Mouse (Mus musculus) hindbrain, embryonic 13.5 days (tissue): ENCODE measurements around the gene Fbf1. TPM values are rescaled to one million over a fixed set of nuclear protein-coding genes. Genes with fewer than 3 reads are reported as not detected.

Experiments
- ATAC-seq: fragments of 200-750 bp; cut with Nextera tagmentation; 2 replicates; pipeline ENCODE4 v1.8.0; 2017; ENCODE audit warnings: moderate TSS enrichment; ENCODE audit not compliant: low FRiP score
- H3K27ac ChIP-seq: fragments of 300-500 bp; sonication (generic); 2 replicates; pipeline ENCODE4 v1.5.1; 2015; ENCODE audit warnings: inconsistent platforms, mild to moderate bottlenecking, moderate library complexity
- H3K27me3 ChIP-seq: fragments of 300-500 bp; sonication (generic); 2 replicates; pipeline ENCODE4 v1.6.1; 2015; ENCODE audit warnings: mild to moderate bottlenecking, inconsistent platforms
- H3K36me3 ChIP-seq: fragments of 300-500 bp; sonication (generic); 2 replicates; pipeline ENCODE4 v1.6.1; 2015; ENCODE audit warnings: mild to moderate bottlenecking, inconsistent platforms
- H3K4me1 ChIP-seq: fragments of 300-500 bp; sonication (generic); replicated peaks from 2 replicates; pipeline ENCODE4 v1.6.1; 2015; ENCODE audit warnings: inconsistent platforms
- H3K4me2 ChIP-seq: fragments of 300-500 bp; sonication (generic); 2 replicates; pipeline ENCODE4 v1.6.1; 2015; ENCODE audit warnings: inconsistent platforms, mild to moderate bottlenecking, moderate library complexity
- H3K4me3 ChIP-seq: fragments of 300-500 bp; sonication (generic); 2 replicates; pipeline ENCODE4 v1.5.1; 2015; ENCODE audit warnings: mild to moderate bottlenecking, inconsistent platforms
- H3K9ac ChIP-seq: fragments of 300-500 bp; sonication (generic); 2 replicates; pipeline ENCODE4 v1.6.1; 2015; ENCODE audit warnings: mild to moderate bottlenecking, inconsistent platforms
- H3K9me3 ChIP-seq: fragments of 300-500 bp; sonication (generic); 2 replicates; pipeline ENCODE4 v1.6.1; 2016; ENCODE audit warnings: inconsistent platforms
- WGBS: fragments of 180-500 bp; shearing (Covaris S2); methylation state at CpG from one replicate; pipeline ENCODE4 v1.1.7; 2015; 5-methylcytosine and 5-hydroxymethylcytosine counted together
- polyA plus RNA-seq: library from polyadenylated mRNA; unstranded; fragments of >200 nt; fragmentation: Nextera tagmentation; extraction: Ambion mirVana; gene quantifications from 2 replicates; pipeline ENCODE4 v1.2.1, GENCODE M21; 2015

The Fbf1 gene
- polyA plus RNA-seq, 1 experiment from 2014 or later, result 64.4 TPM

DNA sequence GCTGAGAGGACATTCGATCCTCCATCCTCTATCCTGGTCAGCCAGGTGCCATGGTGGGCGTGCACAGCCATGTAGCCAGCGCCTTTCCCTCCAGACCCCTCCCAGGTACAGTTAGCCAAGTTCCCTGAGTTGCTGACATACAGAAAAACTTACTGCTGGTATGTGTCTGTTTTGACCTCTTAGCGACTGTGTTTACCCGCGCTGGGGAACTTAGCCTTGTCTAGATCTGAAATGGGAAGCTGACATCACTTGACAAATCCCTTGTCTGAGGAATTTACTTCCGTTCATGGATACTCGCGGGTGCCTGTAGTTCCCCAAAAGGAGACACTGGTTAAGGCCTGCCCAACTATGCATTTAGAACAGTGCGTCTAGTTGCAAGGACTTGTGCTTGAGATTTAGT is 57.4 kb downstream of the Fbf1 start:
- 35% methylated on average over 10 of the region's 10 CpGs for WGBS
- peak overlapping the region; percentile 63; the same call in 1 of the 2 replicates for H3K9ac ChIP-seq
- H3K27me3 ChIP-seq, result peaks cover 68% of the 10 kb centered on the region

DNA sequence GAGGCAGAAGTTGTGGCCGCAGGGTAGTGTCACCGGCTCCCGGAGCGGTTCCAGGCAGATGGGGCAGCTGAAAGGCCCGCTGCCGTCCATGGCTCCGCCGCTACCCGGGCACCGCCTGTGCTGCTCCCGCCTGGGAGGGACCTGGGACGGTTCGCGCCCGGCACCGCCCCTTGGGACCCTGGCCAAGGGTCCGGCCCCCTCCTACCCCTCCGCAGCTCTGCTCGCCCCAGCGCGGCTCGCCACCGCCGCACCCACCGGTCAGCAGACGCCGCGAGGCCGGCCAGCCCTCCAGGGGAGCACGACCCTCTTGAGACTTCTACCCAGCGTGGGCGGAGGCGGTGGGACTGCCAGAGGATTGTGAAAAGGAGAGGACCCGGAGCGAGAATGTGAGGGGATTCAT is 57.8 kb downstream of the Fbf1 start:
- ATAC-seq, result no peak
- Histone ChIP-seq H3K9me3 (no peaks in the 10 kb centered on the region), H3K4me1 (peaks cover 47% of the 10 kb centered on the region), H3K4me2 (peak overlapping the region; percentile 57), H3K27ac (no peak overlapping the region), H3K27me3 (peaks cover 70% of the 10 kb centered on the region), H3K4me3 (peak overlapping the region; percentile 40), H3K36me3 (no peaks in the 10 kb centered on the region), H3K9ac (peak overlapping the region; percentile 63)
- WGBS, result 1% methylated on average over 34 of the region's 35 CpGs

More for the DNA sequence above, 57.4 kb downstream of the Fbf1 start:
- peak overlapping the region; percentile 57 for H3K4me2 ChIP-seq
- no peaks in the 10 kb centered on the region for H3K36me3 ChIP-seq
- no peak overlapping the region for H3K27ac ChIP-seq
- peaks cover 47% of the 10 kb centered on the region for H3K4me1 ChIP-seq
- no peaks in the 10 kb centered on the region for H3K9me3 ChIP-seq
- peak overlapping the region; percentile 40 for H3K4me3 ChIP-seq
- no peak for ATAC-seq

DNA sequence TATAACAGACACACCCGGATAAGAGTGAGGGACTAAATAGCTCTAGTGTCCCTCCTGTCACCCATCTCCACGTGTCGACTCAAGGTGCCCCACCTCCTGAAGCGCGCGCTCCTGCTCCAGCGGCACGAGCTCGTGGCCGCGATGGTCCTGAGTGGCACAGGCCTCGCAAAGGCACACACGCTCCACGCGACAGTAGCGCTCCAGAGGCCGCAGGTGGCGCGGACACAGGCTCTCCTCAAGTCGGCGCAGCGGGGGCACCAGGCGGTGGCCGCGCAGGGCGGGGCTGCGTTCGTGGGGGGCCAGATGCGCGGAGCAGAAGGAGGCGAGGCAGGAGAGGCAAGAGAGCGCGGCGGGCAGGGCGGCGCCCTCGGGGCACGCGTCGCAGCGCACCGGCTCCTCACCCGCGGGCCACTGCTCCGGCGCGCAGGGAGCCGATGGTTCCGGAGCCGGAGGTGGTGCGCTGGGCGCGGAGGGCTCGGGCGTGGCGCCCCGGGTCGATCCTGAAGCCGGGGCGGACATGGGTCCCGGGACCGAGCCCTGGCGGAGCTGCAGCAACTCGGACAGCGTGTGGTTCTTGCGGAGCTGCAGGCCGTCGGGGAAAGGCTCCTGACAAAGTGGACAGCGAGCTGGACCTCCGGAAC is 58.4 kb downstream of the Fbf1 start:
- H3K4me1 ChIP-seq, result peaks cover 48% of the 10 kb centered on the region
- H3K4me3 ChIP-seq, result peak overlapping the region; percentile 40
- no peaks in the 10 kb centered on the region for H3K9me3 ChIP-seq
- 3% methylated on average over 70 of the region's 70 CpGs for WGBS
- peaks cover 70% of the 10 kb centered on the region for H3K27me3 ChIP-seq
- H3K9ac ChIP-seq, result peak overlapping the region; percentile 63
- ATAC-seq, result no peak
- no peak overlapping the region for H3K27ac ChIP-seq
- peak overlapping the region; percentile 57 for H3K4me2 ChIP-seq
- H3K36me3 ChIP-seq, result no peaks in the 10 kb centered on the region

- H3K27ac ChIP-seq, result no peak overlapping the region
- H3K36me3 ChIP-seq, result no peaks in the 10 kb centered on the region
- peak overlapping the region; percentile 57 for H3K4me2 ChIP-seq
- H3K9ac ChIP-seq, result 0 out of 2 replicates have a peak overlapping the region, but pooled peaks have one; percentile 19
- ATAC-seq, result no peak
- no peaks in the 10 kb centered on the region for H3K9me3 ChIP-seq
- 5% methylated on average over 23 of the region's 23 CpGs for WGBS
- H3K27me3 ChIP-seq, result peaks cover 70% of the 10 kb centered on the region
- H3K4me3 ChIP-seq, result peak overlapping the region; percentile 40; the same call in 1 of the 2 replicates
- peaks cover 57% of the 10 kb centered on the region for H3K4me1 ChIP-seq
Measured at GRCm38 (mm10) chr11:116108464-116109137, 59.4 kb downstream of the Fbf1 start.

DNA sequence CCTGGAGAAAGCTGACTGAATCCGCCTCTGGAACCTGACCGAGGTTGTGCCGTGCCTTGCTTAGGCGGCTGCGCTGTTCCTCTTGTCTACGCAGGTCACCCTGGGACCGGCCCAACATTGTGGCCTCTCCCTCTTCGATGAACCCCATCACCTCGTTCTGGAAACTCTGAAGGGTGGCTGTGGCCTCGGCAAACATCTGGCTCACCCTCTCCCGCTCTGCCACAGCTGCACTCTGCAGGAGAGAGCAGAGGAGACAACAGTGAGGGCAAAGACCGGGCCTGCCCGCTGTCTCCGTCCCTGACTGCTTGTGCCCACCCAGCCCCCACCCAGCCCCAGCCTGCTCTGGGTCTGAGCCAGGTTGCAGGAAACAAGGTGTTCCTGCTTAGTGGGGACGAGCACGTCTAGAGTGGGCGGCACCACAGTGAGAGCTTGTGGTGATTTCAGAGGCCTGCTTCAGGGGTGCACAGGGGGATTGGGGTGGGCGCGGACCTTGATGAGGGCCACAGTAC is 60.1 kb downstream of the Fbf1 start:
- no peaks in the 10 kb centered on the region for H3K9me3 ChIP-seq
- H3K27me3 ChIP-seq, result peaks cover 70% of the 10 kb centered on the region
- WGBS, result 11% methylated on average over 19 of the region's 19 CpGs
- ATAC-seq, result no peak
- H3K36me3 ChIP-seq, result no peaks in the 10 kb centered on the region
- no peak overlapping the region for H3K4me3 ChIP-seq
- H3K27ac ChIP-seq, result no peak overlapping the region
- H3K4me1 ChIP-seq, result peaks cover 61% of the 10 kb centered on the region
- no peak overlapping the region for H3K4me2 ChIP-seq
- H3K9ac ChIP-seq, result no peak overlapping the region

GRCm38 (mm10) chr11:116106963-116107776 is 60.8 kb downstream of the Fbf1 start:
- Histone ChIP-seq H3K27ac (no peak overlapping the region), H3K4me3 (no peak overlapping the region), H3K4me1 (peaks cover 64% of the 10 kb centered on the region), H3K9ac (no peak overlapping the region), H3K4me2 (no peak overlapping the region), H3K9me3 (no peaks in the 10 kb centered on the region), H3K36me3 (no peaks in the 10 kb centered on the region), H3K27me3 (peaks cover 69% of the 10 kb centered on the region)
- 15% methylated on average over 14 of the region's 14 CpGs for WGBS
- ATAC-seq, result no peak

- Histone ChIP-seq H3K4me3 (0 out of 2 replicates have a peak overlapping the region, but pooled peaks have one; percentile 2), H3K4me1 (peaks cover 72% of the 10 kb centered on the region), H3K9ac (0 out of 2 replicates have a peak overlapping the region, but pooled peaks have one; percentile 29), H3K36me3 (no peaks in the 10 kb centered on the region), H3K27me3 (peaks cover 60% of the 10 kb centered on the region), H3K9me3 (no peaks in the 10 kb centered on the region), H3K4me2 (peak overlapping the region; percentile 24; the same call in 1 of the 2 replicates), H3K27ac (no peak overlapping the region)
- ATAC-seq, result no peak
- WGBS, result 25% methylated on average over 32 of the region's 32 CpGs
Measured at GRCm38 (mm10) chr11:116106154-116106962, 61.6 kb downstream of the Fbf1 start.

GRCm38 (mm10) chr11:116105065-116105464 is 62.9 kb downstream of the Fbf1 start:
- ATAC-seq, result no peak
- peaks cover 66% of the 10 kb centered on the region for H3K4me1 ChIP-seq

DNA sequence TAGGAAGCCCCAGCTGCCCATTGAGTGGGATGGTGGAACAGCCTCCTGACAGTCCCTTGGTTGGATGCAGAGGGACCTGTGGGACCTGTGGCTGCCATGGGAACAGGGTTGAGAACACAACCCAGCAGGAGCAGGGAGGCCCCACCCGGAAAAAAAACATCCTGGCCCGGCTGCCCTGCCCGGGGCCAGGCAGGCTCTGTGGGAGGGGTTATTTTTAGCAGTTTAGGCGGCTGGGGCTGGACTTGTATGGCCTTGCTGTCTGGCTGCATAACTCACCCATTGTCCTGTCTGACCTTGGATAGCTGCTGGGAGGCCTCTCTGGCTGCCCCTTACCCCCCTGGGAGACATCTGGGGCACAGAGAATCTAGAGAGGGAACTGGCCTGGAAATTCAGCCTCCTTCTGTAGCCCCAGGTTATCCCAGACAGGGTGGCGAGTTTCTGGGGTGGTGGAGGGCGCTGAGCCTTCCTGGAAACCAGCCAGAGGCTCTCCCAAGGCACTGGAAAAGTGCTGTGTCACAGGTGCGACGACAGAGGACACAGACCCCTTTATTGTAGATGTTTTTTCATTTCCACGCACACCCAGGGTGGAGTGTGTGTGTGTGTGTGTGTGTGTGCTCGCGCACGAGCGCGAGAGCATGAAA is 63.8 kb downstream of the Fbf1 start:
- H3K27ac ChIP-seq, result peak overlapping the region; percentile 12; the same call in 1 of the 2 replicates
- H3K9me3 ChIP-seq, result no peaks in the 10 kb centered on the region
- no peaks in the 10 kb centered on the region for H3K36me3 ChIP-seq
- H3K4me2 ChIP-seq, result no peak overlapping the region
- H3K4me3 ChIP-seq, result no peak overlapping the region
- ATAC-seq, result no peak
- no peak overlapping the region for H3K9ac ChIP-seq
- peaks cover 38% of the 10 kb centered on the region for H3K27me3 ChIP-seq
- peaks cover 57% of the 10 kb centered on the region for H3K4me1 ChIP-seq
- 40% methylated on average over 14 of the region's 14 CpGs for WGBS

More at GRCm38 (mm10) chr11:116105065-116105464, 62.9 kb downstream of the Fbf1 start:
- Histone ChIP-seq H3K4me2 (no peak overlapping the region), H3K36me3 (no peaks in the 10 kb centered on the region), H3K27me3 (peaks cover 48% of the 10 kb centered on the region), H3K4me3 (no peak overlapping the region), H3K27ac (no peak overlapping the region), H3K9me3 (no peaks in the 10 kb centered on the region), H3K9ac (no peak overlapping the region)
- 93% methylated on average over 2 of the region's 2 CpGs for WGBS

DNA sequence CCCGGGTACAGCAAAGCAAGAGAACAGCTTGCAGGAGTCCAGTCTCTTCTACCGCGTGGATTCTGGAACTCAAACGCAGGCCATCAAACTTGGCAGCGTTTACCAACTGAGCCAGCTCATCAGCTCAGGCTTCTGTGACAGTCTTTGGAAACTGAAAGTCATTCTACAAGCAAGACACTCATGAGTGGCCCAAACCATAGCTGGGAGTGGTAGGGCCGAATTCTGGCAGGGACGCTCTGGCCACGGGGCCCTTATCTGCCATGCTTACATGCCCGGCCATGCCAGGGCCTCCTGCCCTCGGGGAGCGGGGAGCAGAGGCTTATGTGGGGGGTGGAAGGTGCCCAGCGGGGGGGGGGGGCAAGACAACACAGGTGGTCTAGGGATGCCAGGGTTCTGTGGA is 64.4 kb downstream of the Fbf1 start:
- H3K4me2 ChIP-seq, result no peak overlapping the region
- H3K27me3 ChIP-seq, result peaks cover 33% of the 10 kb centered on the region
- H3K4me3 ChIP-seq, result no peak overlapping the region
- H3K9ac ChIP-seq, result no peak overlapping the region
- H3K4me1 ChIP-seq, result peaks cover 51% of the 10 kb centered on the region
- H3K9me3 ChIP-seq, result no peaks in the 10 kb centered on the region
- no peak for ATAC-seq
- H3K36me3 ChIP-seq, result no peaks in the 10 kb centered on the region
- H3K27ac ChIP-seq, result no peak overlapping the region
- whole genome bisulfite sequencing, result 74% methylated on average over 12 of the region's 12 CpGs

DNA sequence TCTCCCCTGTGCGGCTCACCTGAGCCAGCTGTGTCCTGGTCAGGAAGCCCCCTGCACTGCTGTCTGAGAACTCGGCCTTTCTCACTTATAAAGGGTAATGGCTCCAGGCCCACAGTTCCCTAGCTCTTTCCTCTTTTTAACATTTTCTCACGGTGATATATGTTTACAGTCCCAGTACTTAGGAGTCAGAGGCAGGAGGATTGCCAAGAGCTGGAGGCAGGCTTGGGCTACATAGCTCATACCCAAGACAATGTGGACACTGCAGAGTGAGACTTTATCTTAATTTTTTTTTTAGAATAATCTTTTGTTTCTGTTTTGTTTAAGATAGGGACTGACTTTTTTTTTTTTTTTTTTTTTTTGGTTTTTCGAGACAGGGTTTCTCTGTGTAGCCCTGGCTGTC is 65.5 kb downstream of the Fbf1 start:
- no peaks in the 10 kb centered on the region for H3K36me3 ChIP-seq
- H3K27me3 ChIP-seq, result peaks cover 24% of the 10 kb centered on the region
- no peaks in the 10 kb centered on the region for H3K9me3 ChIP-seq
- WGBS, result 59% methylated on average over 3 of the region's 4 CpGs
- H3K4me2 ChIP-seq, result no peak overlapping the region
- no peak overlapping the region for H3K4me3 ChIP-seq
- peaks cover 43% of the 10 kb centered on the region for H3K4me1 ChIP-seq
- H3K27ac ChIP-seq, result peak overlapping the region; percentile 84
- H3K9ac ChIP-seq, result no peak overlapping the region
- ATAC-seq, result no peak
